Mouse (Mus musculus): ENCODE measurements at regions not wholly inside any gene's neighbourhood (a gene's known extent, or its start where the extent isn't known, plus 50 kb on each side); places are given as distances from the start of the nearest gene placed in this dataset.

GRCm38 (mm10) chr13:101824962-101825361, 56.9 kb upstream of the Pik3r1 start:
- no peak overlapping the region for H3K27ac ChIP-seq
- WGBS: 90% methylated on average over 2 of the region's 2 CpGs
- ATAC-seq (no peak), DNase-seq (ENCODE audit: low spot score) (no peak)
- H3K4me3 ChIP-seq (ENCODE audit: low read length): no peak overlapping the region
- H3K36me3 ChIP-seq (ENCODE audit: insufficient read depth, low read length): no peaks in the 10 kb centered on the region
- H3K9ac ChIP-seq (replicated peaks; ENCODE audit: low read length): no peak overlapping the region
- H3K4me1 ChIP-seq (ENCODE audit: insufficient read depth, low read length): no peaks in the 10 kb centered on the region
- H3K27me3 ChIP-seq (ENCODE audit: insufficient read depth, low read length): no peaks in the 10 kb centered on the region
- H3K9me3 ChIP-seq (ENCODE audit: low read length): no peaks in the 10 kb centered on the region
- H3K4me2 ChIP-seq (ENCODE audit: low read depth, low read length): no peak overlapping the region
- TF ChIP-seq CTCF (IDR thresholded peaks at IDR 0.05; ENCODE audit: low read depth): no peak

DNA sequence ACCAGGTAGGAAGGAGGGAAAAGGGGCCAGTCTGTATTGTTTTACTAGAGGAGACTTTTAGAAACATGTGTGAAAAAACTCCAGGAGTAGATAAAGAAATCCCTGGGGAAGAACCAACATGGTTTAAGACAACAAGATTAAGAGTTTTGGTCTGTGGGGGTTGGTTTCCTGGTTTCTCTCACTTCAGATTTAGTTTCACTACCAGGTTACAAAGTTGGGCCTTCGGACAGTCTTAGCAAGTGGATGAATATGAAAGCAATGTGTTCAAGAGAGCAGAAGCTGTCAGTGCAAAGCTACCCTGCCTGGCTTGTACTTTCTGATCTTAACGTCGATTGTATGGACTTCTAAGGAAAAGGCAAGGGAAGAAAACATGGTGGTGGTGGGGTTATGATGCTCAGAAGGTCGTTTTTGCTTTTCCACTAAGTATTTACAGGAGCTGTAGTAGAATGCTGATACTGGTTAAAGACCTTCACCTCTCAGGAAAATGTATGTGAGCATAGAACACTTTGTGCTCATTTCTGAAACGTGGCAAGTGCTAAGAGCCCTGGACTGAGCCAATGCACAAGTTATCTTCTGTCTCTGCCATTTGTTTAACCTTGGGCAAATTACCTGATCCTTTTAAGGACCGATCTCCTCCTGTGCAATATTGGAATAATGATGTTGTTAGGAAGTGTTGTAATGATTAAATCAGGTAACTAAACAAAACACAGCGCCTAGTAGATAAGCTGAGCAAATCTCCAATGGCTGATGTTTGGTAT, 64.0 kb upstream of the Pik3r1 start:
- 84% methylated on average over 7 of the region's 7 CpGs for WGBS
- no peaks in the 10 kb centered on the region for H3K36me3 ChIP-seq (ENCODE audit: insufficient read depth, low read length)
- ATAC-seq (no peak), DNase-seq (ENCODE audit: low spot score) (no peak)
- H3K4me1 ChIP-seq (ENCODE audit: insufficient read depth, low read length): no peaks in the 10 kb centered on the region
- H3K4me3 ChIP-seq (ENCODE audit: low read length): no peak overlapping the region
- H3K9me3 ChIP-seq (ENCODE audit: low read length): no peaks in the 10 kb centered on the region
- TF ChIP-seq CTCF (IDR thresholded peaks at IDR 0.05; ENCODE audit: low read depth): no peak
- H3K4me2 ChIP-seq (ENCODE audit: low read depth, low read length): no peak overlapping the region
- no peaks in the 10 kb centered on the region for H3K27me3 ChIP-seq (ENCODE audit: insufficient read depth, low read length)
- H3K27ac ChIP-seq: no peak overlapping the region
- H3K9ac ChIP-seq (replicated peaks; ENCODE audit: low read length): no peak overlapping the region

GRCm38 (mm10) chr13:101834546-101834945, 66.5 kb upstream of the Pik3r1 start:
- H3K4me2 ChIP-seq (ENCODE audit: low read depth, low read length): no peak overlapping the region
- H3K36me3 ChIP-seq (ENCODE audit: insufficient read depth, low read length): no peaks in the 10 kb centered on the region
- no peak for TF ChIP-seq CTCF (IDR thresholded peaks at IDR 0.05; ENCODE audit: low read depth)
- no peak overlapping the region for H3K9ac ChIP-seq (replicated peaks; ENCODE audit: low read length)
- DNase-seq (ENCODE audit: low spot score) (no peak), ATAC-seq (no peak)
- no peaks in the 10 kb centered on the region for H3K9me3 ChIP-seq (ENCODE audit: low read length)
- no peaks in the 10 kb centered on the region for H3K4me1 ChIP-seq (ENCODE audit: insufficient read depth, low read length)
- no peak overlapping the region for H3K4me3 ChIP-seq (ENCODE audit: low read length)
- WGBS: 76% methylated on average over 4 of the region's 4 CpGs
- no peak overlapping the region for H3K27ac ChIP-seq
- H3K27me3 ChIP-seq (ENCODE audit: insufficient read depth, low read length): no peaks in the 10 kb centered on the region

GRCm38 (mm10) chr13:101836992-101837391, 69.0 kb upstream of the Pik3r1 start:
- Histone ChIP-seq H3K4me3 (ENCODE audit: low read length) (no peak overlapping the region), H3K27me3 (ENCODE audit: insufficient read depth, low read length) (no peaks in the 10 kb centered on the region), H3K4me2 (ENCODE audit: low read depth, low read length) (no peak overlapping the region), H3K9me3 (ENCODE audit: low read length) (no peaks in the 10 kb centered on the region), H3K27ac (no peak overlapping the region), H3K36me3 (ENCODE audit: insufficient read depth, low read length) (no peaks in the 10 kb centered on the region), H3K9ac (replicated peaks; ENCODE audit: low read length) (no peak overlapping the region), H3K4me1 (ENCODE audit: insufficient read depth, low read length) (no peaks in the 10 kb centered on the region)
- no peak for DNase-seq (ENCODE audit: low spot score)
- no peak for TF ChIP-seq CTCF (IDR thresholded peaks at IDR 0.05; ENCODE audit: low read depth)
- WGBS: 83% methylated on average over 1 of the region's 1 CpGs
- ATAC-seq: no peak

DNA sequence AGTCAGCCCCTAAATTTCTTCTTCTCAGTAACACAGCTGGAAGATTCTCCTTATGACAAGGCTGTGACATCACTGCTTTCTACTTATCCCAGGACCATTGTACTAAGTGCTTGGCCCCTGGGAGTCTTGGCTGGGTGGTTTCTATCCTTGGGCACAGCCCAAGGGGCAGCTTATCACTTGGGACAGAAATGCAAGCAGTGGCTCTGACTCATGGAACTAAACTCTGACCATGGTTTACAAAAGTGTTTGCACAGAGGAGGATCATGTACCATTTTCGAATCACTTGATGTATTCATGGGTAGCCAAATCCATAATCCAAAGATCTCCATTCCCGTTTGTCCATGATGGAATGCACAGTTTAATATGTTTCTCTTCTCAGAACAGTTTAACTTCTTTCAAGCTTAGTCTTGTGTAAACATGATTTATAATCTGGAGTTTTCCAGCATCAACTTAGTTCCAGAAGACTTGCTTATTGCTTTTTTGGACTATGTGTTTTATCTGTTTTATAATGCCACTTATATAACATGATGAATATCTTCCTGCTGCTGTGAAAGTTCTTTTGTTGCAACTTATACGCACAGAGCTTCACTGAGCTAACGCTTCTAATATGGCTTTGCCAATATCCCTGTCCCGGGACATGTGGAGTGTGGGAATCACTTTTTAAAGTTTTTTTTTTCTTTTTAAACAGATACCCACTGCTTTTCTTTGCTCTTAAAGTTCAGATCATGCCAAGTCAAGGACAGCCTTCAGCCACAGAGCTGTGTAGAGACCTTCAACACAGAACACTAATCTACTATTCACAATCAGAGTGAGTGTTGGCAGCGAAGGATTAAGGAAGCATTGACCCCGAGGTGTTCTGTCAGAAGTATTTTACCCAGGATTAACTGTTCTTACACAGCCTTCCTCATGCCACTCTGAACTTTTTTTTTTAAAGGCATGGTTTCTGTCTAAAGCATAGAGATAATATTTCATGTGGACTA, 76.7 kb upstream of the Pik3r1 start:
- no peak overlapping the region for H3K4me3 ChIP-seq (ENCODE audit: low read length)
- H3K9ac ChIP-seq (replicated peaks; ENCODE audit: low read length): no peak overlapping the region
- no peaks in the 10 kb centered on the region for H3K27me3 ChIP-seq (ENCODE audit: insufficient read depth, low read length)
- ATAC-seq (no peak), DNase-seq (ENCODE audit: low spot score) (no peak)
- WGBS: 82% methylated on average over 7 of the region's 7 CpGs
- no peak for TF ChIP-seq CTCF (IDR thresholded peaks at IDR 0.05; ENCODE audit: low read depth)
- no peaks in the 10 kb centered on the region for H3K4me1 ChIP-seq (ENCODE audit: insufficient read depth, low read length)
- no peak overlapping the region for H3K27ac ChIP-seq
- H3K4me2 ChIP-seq (ENCODE audit: low read depth, low read length): no peak overlapping the region
- no peaks in the 10 kb centered on the region for H3K36me3 ChIP-seq (ENCODE audit: insufficient read depth, low read length)
- H3K9me3 ChIP-seq (ENCODE audit: low read length): no peaks in the 10 kb centered on the region

- 69% methylated on average over 3 of the region's 3 CpGs for WGBS
- TF ChIP-seq CTCF (IDR thresholded peaks at IDR 0.05; ENCODE audit: low read depth): no peak
- Histone ChIP-seq H3K4me2 (ENCODE audit: low read depth, low read length) (no peak overlapping the region), H3K9me3 (ENCODE audit: low read length) (no peaks in the 10 kb centered on the region), H3K4me3 (ENCODE audit: low read length) (no peak overlapping the region), H3K27ac (no peak overlapping the region), H3K27me3 (ENCODE audit: insufficient read depth, low read length) (no peaks in the 10 kb centered on the region), H3K9ac (replicated peaks; ENCODE audit: low read length) (no peak overlapping the region), H3K4me1 (ENCODE audit: insufficient read depth, low read length) (no peaks in the 10 kb centered on the region), H3K36me3 (ENCODE audit: insufficient read depth, low read length) (no peaks in the 10 kb centered on the region)
- no peak for DNase-seq (ENCODE audit: low spot score)
- ATAC-seq: no peak
Observed at GRCm38 (mm10) chr13:101846016-101846415, 78.0 kb upstream of the Pik3r1 start.
